ENCODE assay signal across 12 mouse cellular contexts in the genomic region with DNA sequence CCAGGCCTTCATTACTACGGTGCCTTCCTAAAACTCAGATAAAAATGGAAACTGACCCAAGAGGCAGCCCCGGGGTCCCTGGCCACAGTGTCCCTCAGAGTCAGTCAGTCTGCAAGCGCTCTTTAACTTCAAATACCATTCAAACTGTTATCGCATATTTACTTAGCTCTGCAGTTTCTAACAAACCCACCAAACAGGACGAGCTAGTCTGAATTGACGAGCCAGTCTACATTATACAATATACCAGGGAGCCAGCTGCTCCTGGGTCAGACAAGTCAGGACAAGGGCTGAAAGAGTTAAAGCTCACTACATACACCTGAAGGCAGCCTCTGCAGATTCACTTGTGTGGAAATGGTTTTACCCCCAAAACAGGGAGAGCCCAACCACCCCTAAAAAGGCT. TPM values are rescaled to one million over a fixed set of nuclear protein-coding genes. Genes with fewer than 3 reads are reported as not detected.
DNase-seq lines count a peak whose midpoint lies in the region; ATAC-seq and TF ChIP-seq lines count a peak whose summit lies in the region.
"Had no signal": no experiment of that assay in that cellular context is flagged by ENCODE, and none has a peak within 500 bp of the region (broad histone marks: within the 10 kb centered on the region; RNA-seq: fewer than 3 reads in every experiment).

No protein-coding gene starts in this region.

- no peak for DNase-seq in heart, postnatal 14 days
- no peak for DNase-seq in liver, embryonic 13.5 days
- DNase-seq in liver = no peak
- DNase-seq in lung, postnatal 36 days = peak; percentile 74
- no peak for DNase-seq in left cerebral cortex, adult 2 months (ENCODE audit: extremely low spot score in 1 of 2, low spot score in 2 of 2)
- DNase-seq: adrenal gland, adult 8-10 months had no signal

- H3K4me2 ChIP-seq in heart, embryonic 12.5 days = peak overlapping the region; percentile 55
- H3K4me2 ChIP-seq in liver, embryonic 13.5 days = no peak overlapping the region
- H3K4me2 ChIP-seq in embryonic facial prominence, embryonic 13.5 days = peak overlapping the region; percentile 44
- H3K4me2 ChIP-seq: hindbrain, embryonic 15.5 days; midbrain, embryonic 11.5 days had no signal

- intact Hi-C loops in heart, postnatal 14 days (cut with DNase I) = no loop called here
- intact Hi-C loops in left cerebral cortex, adult 2 months (cut with DNase I) = no loop called here

- no peak overlapping the region for H3K4me3 ChIP-seq in heart, embryonic 12.5 days
- no peak overlapping the region for H3K4me3 ChIP-seq in liver, embryonic 13.5 days (replicated peaks)
- H3K4me3 ChIP-seq in embryonic facial prominence, embryonic 13.5 days = no peak overlapping the region
- H3K4me3 ChIP-seq in left cerebral cortex, adult 2 months = no peak overlapping the region
- H3K4me3 ChIP-seq: hindbrain, embryonic 15.5 days had no signal

- no peaks in the 10 kb centered on the region for H3K27me3 ChIP-seq in heart, embryonic 12.5 days (replicated peaks)
- H3K27me3 ChIP-seq in liver, embryonic 13.5 days = no peaks in the 10 kb centered on the region
- H3K27me3 ChIP-seq in embryonic facial prominence, embryonic 13.5 days = no peaks in the 10 kb centered on the region
- H3K27me3 ChIP-seq: hindbrain, embryonic 15.5 days; Patski had no signal

- H3K9ac ChIP-seq in heart, embryonic 12.5 days = no peak overlapping the region
- H3K9ac ChIP-seq in liver, embryonic 13.5 days = no peak overlapping the region
- 0 out of 2 replicates have a peak overlapping the region, but pooled peaks have one; percentile 17 for H3K9ac ChIP-seq in embryonic facial prominence, embryonic 13.5 days
- H3K9ac ChIP-seq: hindbrain, embryonic 15.5 days had no signal

- H3K27ac ChIP-seq in heart, embryonic 12.5 days (ENCODE audit: poor library complexity, severe bottlenecking) = peak overlapping the region; percentile 80
- H3K27ac ChIP-seq in liver, embryonic 13.5 days = no peak overlapping the region; the same call in 1 of the 2 replicates
- H3K27ac ChIP-seq in embryonic facial prominence, embryonic 13.5 days = peak overlapping the region; percentile 68
- no peak overlapping the region for H3K27ac ChIP-seq in left cerebral cortex, adult 2 months
- H3K27ac ChIP-seq: hindbrain, embryonic 15.5 days had no signal

- no peak for TF ChIP-seq CTCF in left cerebral cortex, adult 2 months (IDR thresholded peaks at IDR 0.05)

- H3K9me3 ChIP-seq in heart, embryonic 12.5 days (replicated peaks) = no peaks in the 10 kb centered on the region
- no peaks in the 10 kb centered on the region for H3K9me3 ChIP-seq in liver, embryonic 13.5 days (replicated peaks)
- no peaks in the 10 kb centered on the region for H3K9me3 ChIP-seq in embryonic facial prominence, embryonic 13.5 days
- H3K9me3 ChIP-seq: hindbrain, embryonic 15.5 days had no signal

- H3K36me3 ChIP-seq in heart, embryonic 12.5 days = peaks cover 8% of the 10 kb centered on the region; the same call in 1 of the 2 replicates
- peaks cover 37% of the 10 kb centered on the region for H3K36me3 ChIP-seq in liver, embryonic 13.5 days
- H3K36me3 ChIP-seq in embryonic facial prominence, embryonic 13.5 days = no peaks in the 10 kb centered on the region
- H3K36me3 ChIP-seq: hindbrain, embryonic 15.5 days had no signal

- 46% methylated on average over 6 of the region's 6 CpGs for WGBS in heart, embryonic 12.5 days
- WGBS in liver, embryonic 13.5 days (ENCODE audit: insufficient replicate concordance) = 70% methylated on average over 6 of the region's 6 CpGs
- WGBS in embryonic facial prominence, embryonic 13.5 days = 66% methylated on average over 6 of the region's 6 CpGs

- peaks cover 81% of the 10 kb centered on the region for H3K4me1 ChIP-seq in heart, embryonic 12.5 days (replicated peaks)
- H3K4me1 ChIP-seq in liver, embryonic 13.5 days (replicated peaks) = peaks cover 43% of the 10 kb centered on the region
- peaks cover 53% of the 10 kb centered on the region for H3K4me1 ChIP-seq in embryonic facial prominence, embryonic 13.5 days

- ATAC-seq in heart, embryonic 12.5 days (ENCODE audit: insufficient number of reproducible peaks, low FRiP score) = no peak
- 0 out of 2 replicates have a peak, but pooled peaks have one; percentile 14 for ATAC-seq in liver, embryonic 13.5 days (ENCODE audit: low read depth)
- no peak for ATAC-seq in embryonic facial prominence, embryonic 13.5 days (ENCODE audit: insufficient number of reproducible peaks, insufficient read depth, low FRiP score, low TSS enrichment, low read depth)
- ATAC-seq in monocyte, adult 5-6 weeks (replicated peaks; ENCODE audit: insufficient number of reproducible peaks, low FRiP score, low TSS enrichment, poor library complexity, severe bottlenecking) = no peak
- ATAC-seq: Patski had no signal

RNA-seq across cellular contexts. Expression of a gene that starts 27.1 kb away (rescaled TPM):
- 42.5 and 44.8 TPM in 2 replicates for polyA plus RNA-seq in heart, embryonic 12.5 days (2016; fragmentation: Nextera tagmentation; extraction: Ambion mirVana)
- 10 to 100 TPM; 35.5 to 40.0 TPM for total RNA-seq in heart, postnatal 14 days (2021)
- polyA plus RNA-seq in liver, embryonic 13.5 days (2015; fragmentation: Nextera tagmentation; extraction: Ambion mirVana) = 7.7 and 10.7 TPM in 2 replicates
- polyA plus RNA-seq in embryonic facial prominence, embryonic 13.5 days (2015; fragmentation: Nextera tagmentation; extraction: Ambion mirVana) = 22.2 and 22.7 TPM in 2 replicates
- 10 to 100 TPM; 11.4 to 13.0 TPM for total RNA-seq in left cerebral cortex, adult 2 months (2021)
- total RNA-seq in monocyte, adult 5-6 weeks (2017) = 0.43 to 0.49 TPM in 2 of 3 replicates, not detected in the other

Comparison
In these comparisons a context has a peak if more than half of its experiments do, and no peak if none do; other contexts are left out.
1. H3K27ac ChIP-seq: peak in heart, embryonic 12.5 days (single experiment) and embryonic facial prominence, embryonic 13.5 days (single experiment); none in liver, embryonic 13.5 days (single experiment) and left cerebral cortex, adult 2 months (single experiment).